Mouse (Mus musculus) adrenal gland, adult 18-20 months (tissue): ENCODE measurements around the gene Lrat. TPM values are rescaled to one million over a fixed set of nuclear protein-coding genes. Genes with fewer than 3 reads are reported as not detected.
A peak's percentile ranks its signal among the peaks of the same experiment; 100 is the strongest.

ENCODE experiments used
- DNase-seq, 2 experiments: peaks; one replicate each; pipeline ENCODE4 v3.0.0; 2021 to 2022; ENCODE audit warnings: low spot score in 2 of 2
- long read RNA-seq, 2 experiments: library from polyadenylated mRNA; stranded (forward); transcript quantifications; one replicate each; pipeline ENCODE4 v2.0.0; 2021
- total RNA-seq, 2 experiments: library from RNA; stranded (reverse); gene quantifications; 1 replicate in 1 of 2; 2 replicates in 1 of 2; pipeline ENCODE4 v1.2.3; 2021

The Lrat gene
- total RNA-seq = under 1 TPM; 0.06 to 0.10 TPM
- long read RNA-seq, experiment 1 = 0 reads
- long read RNA-seq, experiment 2 = 0 reads

GRCm38 (mm10) chr3:82903613-82904205, at the start of gene Lrat:
Lrat (minus strand) TSS chr3:82903973.
- DNase-seq = no peak

DNA sequence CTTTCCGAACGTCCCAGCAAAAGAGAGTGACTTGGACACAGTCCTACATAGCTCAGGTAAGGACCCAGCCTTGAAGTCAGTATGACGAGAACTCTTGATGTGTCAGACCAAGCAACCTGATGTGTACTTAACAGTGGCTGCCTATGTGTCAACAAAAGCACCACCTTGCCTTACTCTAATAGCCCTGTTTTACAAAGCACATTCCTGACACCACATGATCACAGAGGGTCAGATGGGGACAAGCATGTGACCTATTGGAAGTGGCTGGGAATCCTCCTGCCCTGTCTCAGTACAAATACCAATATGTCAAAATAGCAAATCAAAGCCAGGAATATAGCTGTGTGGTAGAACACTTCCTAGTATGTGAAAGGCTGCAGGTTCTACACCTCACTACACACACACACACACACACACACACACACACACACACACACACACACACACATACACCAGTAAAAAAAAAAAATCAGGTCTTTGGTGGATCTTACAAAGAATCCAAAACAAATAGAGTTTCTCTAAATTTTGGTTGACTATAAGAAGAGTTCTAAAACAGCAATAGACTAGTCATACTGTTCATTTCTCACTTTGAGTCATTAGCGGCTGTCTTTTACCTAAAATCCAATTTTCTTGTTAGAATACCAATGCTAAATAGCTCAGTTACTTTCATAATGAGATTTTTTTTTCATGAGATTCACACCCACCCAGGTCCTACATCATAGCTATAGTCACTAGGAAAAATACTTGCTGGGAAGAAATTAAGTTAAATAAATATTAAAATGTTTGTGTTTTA, 48.6 kb upstream of the Lrat start:
- no peak for DNase-seq

- no peak for DNase-seq
These were observed 46.9 kb upstream of the Lrat start for GRCm38 (mm10) chr3:82950639-82951038.

- no peak for DNase-seq
These were observed 46.4 kb upstream of the Lrat start for GRCm38 (mm10) chr3:82950208-82950607.

GRCm38 (mm10) chr3:82946375-82947107, 42.8 kb upstream of the Lrat start:
- DNase-seq = no peak

- DNase-seq = no peak
These were observed 24.1 kb upstream of the Lrat start for GRCm38 (mm10) chr3:82927917-82928316.

DNA sequence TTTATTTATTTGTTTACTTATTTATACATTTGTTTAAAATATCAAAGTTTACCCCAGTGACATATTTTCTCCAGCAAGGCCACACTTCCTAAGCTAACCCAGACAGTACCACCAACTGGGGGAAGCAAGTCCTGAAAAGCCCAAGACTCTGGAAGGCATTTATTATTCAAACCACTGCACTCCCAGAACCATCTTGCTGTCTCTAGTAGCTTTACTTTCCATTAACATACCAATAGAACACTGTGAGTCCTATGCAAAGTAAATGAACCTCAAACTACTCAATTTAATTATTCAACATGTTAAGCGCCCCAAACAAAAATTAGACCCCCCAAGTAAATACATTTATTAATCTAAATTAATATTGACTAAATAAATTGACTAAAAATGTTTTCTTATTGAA, 11.9 kb upstream of the Lrat start:
- no peak for DNase-seq

- DNase-seq = no peak
These were observed 4.9 kb upstream of the Lrat start for GRCm38 (mm10) chr3:82908671-82909070.

- no peak for DNase-seq
These were observed 587 bp upstream of the Lrat start for GRCm38 (mm10) chr3:82904211-82904908.

GRCm38 (mm10) chr3:82902757-82903612, 788 bp downstream of the Lrat start:
- no peak for DNase-seq

DNA sequence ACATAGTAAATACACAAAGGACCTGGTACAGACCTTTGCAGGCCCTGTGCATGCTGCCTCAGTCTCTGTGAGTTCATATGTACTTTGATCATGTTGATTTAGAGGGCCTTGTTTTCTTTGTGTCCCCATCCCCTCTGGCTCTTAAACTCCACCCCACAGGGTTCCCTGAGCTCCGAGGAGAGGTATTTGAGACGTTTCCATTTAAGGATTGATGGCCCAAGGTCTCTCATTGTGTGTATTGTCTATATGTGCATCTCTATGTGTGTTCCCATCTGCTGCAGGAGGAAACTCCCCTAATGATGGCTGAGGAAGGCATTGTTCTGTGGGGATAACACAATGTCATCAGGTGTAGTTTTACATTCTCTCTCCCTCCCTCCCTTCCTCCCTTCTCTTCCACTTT, 14.9 kb downstream of the Lrat start:
- DNase-seq = no peak

DNA sequence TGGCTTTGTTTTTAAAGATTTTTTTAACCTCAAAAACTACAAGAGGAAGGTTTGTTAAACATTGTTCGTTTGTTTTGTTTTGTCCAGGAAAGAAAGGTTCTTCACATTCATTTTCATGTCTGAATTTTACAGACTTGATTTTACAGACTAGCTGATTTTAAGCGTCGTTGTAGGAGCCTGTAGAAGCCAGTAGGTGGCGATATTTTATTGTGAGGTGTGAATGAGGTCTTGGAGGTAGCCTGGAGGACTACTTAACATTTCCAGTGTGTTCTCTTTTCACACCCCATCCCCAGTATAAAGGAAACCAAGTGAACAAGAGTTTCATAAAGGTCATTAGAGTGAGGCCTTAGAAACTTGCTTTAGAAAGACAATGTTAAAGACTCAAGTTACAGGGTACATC, 26.5 kb downstream of the Lrat start:
- DNase-seq = no peak

DNA sequence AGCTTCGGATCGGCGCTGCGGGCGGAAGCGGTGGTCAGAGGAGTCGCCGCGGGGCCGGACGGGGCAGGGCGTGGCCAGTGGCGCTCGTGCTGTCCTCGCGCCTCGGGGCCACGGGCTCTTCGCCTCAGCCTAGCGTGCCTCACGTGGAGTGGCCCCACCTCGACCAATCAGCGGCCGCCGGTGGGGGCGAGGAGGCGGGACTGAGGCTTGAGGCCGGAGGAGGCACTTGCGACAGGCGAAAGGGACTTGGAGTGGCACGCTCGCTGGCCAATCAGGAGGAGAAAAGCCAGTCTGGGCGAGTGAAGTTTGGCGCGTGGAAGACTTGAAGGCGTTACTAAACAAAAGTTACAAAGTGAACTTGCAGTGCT, 27.4 kb downstream of the Lrat start, which contains the start of gene Rbm46:
Gene Rbm46, minus strand, starts transcription at position 112 of the 368 bp plus-strand sequence.
- DNase-seq = peak; percentile 20 to 38

DNA sequence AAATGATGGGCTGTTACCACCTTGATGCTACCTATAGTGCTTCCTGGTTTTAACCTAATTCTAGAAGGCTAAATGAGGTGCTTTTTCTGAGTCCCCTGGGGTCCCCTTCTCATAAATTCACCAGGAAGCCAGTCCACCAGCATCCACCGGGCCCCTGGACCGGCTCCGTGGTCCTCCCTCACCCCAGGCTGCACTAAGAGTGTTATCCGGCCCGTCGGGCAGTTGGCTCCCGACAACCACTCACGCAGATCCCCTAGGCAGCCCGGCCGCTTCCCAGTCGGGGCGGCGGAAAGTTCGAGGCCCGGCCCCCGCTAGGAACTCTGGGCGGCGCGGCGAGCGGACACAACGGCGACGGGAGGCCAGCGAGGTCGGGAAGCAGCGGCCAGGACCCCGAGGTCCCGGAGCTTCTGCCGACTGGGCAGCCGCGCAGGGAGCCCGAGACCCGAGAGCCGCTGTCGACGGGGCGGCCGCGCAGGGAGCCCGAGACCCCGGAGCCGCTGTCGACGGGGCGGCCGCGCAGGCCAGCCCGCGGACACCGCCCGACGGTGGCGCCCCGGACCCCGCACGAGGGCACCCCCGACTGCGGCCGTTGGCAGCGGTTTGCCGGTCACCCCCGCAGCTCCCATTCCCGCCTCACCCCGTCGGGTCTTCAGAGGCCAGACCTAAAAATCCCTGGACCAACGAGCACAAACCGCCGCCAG, 28.0 kb downstream of the Lrat start:
- no peak for DNase-seq

DNA sequence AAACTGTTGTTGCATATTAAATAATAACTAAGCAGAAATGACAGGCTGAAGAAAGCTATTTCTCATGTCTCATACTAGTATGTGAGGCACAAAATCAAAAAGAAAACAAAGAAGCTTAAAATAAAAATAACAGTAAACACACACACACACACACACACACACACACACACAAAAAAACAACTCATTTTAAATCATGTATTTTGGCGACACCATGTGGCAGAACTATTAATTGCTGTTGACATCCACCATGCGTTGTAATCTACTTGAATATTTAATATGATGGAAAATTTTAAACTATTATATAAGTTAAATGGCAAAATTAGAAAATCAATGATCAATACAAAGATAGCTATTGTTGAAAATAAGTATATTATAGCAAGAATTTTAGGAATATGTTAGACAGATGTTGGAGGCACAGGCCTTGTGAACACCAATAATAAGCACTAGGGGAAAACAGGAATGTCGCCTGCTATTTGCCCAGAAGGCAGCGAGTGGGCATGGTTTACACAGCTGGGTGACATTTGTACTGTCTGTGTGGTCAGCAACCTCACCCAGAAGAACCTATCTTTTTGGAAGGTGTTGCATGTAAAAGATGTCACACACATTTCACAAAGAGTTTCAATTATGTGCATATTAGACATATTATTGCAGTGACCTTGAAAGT, 46.2 kb downstream of the Lrat start:
- peak in 1 of 2 experiments; percentile 6 for DNase-seq
